Mouse (Mus musculus): ENCODE measurements around the gene Actr5.

Actr5 gene

DNA sequence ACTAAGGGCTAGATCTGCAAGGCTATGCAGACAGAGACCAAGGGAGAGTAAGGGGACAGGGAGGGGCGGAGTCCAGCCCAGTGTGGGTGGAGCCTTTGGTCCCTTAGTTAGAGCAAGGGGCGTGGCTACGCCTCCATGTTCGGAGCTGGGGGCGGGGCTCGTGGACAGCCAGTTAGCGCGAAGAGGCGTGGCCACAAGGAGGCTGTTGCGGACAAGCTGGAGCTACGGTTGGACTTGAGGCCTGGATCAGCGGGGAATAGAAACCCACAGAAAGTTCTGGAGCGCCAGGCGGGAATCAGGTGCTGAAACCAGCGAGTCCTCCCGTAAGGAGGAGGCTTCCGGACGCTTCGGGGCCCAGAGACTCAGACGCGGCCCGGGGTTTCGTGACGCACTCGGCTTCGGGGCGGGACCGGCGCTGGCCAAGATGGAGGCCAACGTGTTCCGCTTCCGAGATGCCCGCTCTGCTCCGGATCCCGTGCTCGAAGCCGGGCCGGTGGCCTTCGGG lies at the start of gene Actr5:
Gene Actr5, plus strand, starts transcription at position 171 of the 505 bp plus-strand sequence.
- DNase-seq (ENCODE audit: extremely low spot score, low spot score): peak; percentile 97

DNA sequence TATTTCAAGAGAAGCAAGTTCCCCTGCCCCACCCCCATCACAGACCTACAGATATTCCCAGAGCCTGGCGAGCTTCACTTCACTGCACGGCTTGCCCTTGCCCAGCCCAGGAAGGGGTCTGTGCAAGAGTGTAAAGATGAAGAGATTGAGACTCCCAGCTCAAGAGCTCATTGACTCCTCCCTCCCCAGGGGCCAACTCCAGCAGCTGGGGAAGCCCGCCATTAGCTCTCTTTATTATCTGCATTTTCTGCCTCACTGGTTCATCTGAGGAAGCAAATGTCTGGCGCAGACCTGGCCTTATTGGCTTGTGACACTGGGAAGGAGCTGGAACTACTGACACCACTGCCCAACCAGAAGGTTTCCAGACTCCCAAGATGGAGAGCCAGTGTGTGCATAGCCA lies 44.7 kb upstream of the Actr5 start:
- DNase-seq (ENCODE audit: extremely low spot score, low spot score): no peak

DNA sequence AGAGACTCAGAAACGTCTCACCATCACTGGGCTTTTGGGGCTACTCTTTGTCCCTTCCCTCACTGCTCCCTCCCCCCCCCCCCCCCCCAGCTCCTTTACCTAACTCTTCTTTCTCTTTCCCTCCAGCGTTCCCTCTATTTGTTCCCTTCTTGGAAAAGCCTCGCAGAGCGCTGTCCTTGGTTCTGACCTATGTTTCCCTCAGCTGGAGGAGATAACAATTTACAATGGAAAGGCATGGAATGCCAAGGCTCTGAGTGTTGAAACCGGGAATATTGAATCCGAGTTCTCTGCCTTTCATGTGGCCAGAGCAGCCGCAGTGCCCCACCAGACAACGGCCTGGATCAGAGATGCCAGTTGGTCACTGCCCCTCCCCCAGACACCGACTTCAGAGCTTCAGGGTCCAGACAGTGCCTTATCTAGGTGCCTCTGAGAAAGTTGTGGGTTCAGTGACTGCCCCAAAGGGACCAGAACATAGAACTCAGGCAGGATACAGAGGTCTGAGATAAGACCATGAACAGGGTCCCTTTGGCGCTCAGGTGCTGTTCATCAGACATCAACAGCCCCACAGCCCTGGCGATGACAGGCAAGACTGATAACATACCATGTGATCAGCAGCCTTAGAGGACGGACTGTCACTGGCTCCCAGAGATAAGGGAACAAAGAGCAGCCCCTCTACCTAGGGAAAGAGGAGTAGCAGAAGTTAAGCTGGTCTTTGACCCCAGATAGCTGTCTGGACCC lies 39.9 kb upstream of the Actr5 start:
- peak; percentile 59 for DNase-seq (ENCODE audit: extremely low spot score, low spot score)

DNA sequence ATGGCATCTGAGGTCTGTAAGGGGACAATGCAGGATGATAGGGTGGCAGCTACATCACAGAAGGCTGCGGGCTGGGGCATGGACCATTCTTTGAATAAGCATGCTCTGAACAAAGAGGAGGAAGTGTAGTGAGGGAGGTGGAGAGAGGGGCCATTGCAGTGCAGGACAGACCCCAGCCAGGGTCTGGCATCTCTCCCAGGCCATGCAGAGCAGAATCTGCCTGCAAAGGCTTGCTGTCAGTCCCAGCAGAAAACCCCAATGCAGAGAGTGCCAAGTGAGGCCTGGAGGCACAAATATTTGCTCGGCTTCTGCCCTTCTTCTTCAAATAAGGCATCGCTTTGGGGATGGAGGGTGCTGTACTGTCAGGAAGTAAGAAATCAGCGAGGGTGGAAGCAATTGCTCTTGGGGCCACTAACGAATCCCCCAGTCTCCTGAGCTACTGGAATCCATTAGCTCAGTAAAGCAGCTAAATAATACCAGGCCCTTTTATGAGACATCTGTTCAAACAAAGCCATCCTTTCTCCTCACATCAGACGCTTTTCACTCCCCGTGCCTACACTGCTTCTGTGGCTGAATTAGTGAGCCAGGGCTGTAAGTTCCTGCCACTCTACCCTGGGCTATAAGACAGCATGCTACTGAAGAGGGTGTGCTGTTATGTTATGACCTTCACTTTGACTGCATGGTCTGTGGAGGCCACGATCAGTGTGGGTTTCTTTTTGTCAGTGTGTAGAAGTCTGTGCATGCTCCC lies 36.0 kb upstream of the Actr5 start:
- DNase-seq (ENCODE audit: extremely low spot score, low spot score): no peak

DNA sequence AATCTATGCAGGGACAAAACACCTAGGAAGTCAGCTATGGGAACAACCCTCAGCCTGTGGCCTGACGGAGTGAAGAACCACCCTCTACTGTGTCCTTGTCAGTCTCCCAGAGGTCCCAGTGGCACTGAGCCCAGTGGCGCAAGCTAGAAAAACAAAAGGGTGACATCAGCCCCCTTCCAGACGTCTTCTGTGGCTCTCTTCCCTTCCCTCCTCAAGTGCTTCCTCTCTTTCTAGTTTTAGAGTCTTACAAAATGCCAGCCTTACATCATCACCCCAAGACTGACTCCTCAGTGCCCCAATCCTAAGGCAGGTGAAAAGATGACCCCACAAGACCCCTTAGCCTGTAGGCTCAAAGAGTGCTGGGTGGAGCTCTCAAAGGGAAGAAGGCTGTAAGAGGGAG lies 34.2 kb upstream of the Actr5 start:
- DNase-seq (ENCODE audit: extremely low spot score, low spot score): no peak

DNA sequence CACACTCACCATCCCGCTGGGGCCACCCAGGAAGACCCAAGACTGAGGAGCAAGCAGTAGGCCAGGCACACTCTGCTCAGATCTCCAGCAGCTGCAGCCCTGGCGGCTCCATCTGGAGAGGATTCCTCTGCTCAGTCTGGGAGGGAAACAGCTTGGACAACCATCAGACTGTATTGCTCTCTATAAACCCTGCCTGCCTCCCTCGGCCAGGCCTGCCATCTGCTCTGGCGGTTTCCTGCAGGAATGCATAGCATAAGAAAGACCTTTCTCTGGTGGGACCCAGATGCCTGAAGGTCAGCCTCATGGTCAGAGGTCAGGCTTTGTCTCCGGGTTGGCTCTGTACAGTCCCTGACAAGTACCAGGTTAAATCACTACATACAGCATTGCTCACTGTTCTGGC lies 33.4 kb upstream of the Actr5 start:
- peak; percentile 46 for DNase-seq (ENCODE audit: extremely low spot score, low spot score)

DNA sequence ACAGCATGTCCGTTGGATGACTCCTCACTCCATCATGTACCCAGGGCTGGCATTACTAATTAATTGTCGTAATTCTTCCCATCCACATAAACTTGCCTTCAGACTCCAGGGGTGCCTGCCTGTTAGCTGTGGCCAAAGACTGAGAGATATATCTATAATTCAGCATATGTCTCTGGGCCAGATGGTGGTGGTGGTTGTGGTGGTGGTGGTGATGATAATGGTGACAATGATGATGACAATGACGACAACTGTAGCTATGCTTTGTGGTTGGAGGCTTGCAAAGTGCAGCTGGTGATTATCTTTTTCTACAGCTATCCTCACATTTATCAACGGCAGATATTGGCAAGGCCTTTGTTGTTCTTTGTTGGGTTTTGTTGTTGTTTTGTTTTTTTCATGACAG lies 31.3 kb upstream of the Actr5 start:
- no peak for DNase-seq (ENCODE audit: extremely low spot score, low spot score)

DNA sequence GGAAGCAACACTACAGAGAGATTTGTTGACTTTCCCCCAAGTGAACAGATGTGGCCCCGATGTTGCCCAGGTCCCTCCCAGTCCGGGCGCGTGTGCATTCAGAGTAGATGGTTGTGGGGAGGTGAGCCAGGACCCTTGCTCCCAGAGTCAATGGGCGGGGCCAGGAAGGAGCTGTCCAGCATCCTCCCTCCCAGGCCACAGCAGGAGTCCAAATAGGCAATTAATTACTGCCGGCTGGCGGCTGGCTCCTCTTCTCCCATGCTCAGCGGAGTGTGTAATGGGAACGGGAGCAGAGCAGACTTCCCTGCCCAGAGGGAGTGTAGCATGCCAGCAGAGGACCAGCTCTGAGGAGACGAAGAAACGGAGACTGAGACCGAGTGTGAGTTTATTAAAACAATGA lies 29.6 kb upstream of the Actr5 start:
- DNase-seq (ENCODE audit: extremely low spot score, low spot score): peak; percentile 79

DNA sequence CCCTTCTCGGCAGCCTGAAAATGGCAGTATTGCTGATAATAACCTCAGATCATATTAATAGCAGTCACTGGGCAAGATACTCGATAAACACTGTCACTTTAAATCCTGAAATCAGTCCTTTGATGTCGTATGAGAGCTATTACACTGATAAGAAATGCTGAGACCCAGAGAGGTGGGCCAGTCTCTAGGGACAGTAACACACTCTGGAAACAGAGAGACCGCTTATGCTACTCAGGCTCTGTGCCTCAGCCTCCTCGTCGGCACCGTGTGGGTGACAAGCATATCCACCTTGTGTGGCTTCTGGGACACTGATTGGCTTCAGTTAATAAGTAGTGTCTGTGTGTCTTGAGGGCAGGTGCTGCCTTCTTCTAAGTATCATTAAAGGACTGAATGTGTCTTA lies 29.1 kb upstream of the Actr5 start:
- DNase-seq (ENCODE audit: extremely low spot score, low spot score): no peak

DNA sequence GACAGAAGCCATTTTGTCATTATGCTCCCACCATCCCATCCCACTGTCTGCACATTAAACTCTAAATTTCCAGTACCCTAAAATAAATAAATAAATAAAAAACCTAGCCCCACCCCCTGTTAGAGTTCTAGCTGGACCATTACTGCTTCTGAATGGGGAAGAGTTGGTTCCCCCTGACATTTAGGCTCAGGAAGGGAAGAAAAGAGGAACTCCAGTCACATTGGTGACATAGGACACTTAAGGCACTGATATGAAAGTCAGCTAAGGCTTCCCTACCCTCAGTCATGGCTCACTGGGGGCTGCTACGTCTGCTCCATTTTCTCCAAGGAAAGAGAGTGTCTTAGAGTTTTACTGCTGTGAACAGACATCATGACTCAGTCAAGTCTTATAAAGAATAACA lies 27.9 kb upstream of the Actr5 start:
- no peak for DNase-seq (ENCODE audit: extremely low spot score, low spot score)

DNA sequence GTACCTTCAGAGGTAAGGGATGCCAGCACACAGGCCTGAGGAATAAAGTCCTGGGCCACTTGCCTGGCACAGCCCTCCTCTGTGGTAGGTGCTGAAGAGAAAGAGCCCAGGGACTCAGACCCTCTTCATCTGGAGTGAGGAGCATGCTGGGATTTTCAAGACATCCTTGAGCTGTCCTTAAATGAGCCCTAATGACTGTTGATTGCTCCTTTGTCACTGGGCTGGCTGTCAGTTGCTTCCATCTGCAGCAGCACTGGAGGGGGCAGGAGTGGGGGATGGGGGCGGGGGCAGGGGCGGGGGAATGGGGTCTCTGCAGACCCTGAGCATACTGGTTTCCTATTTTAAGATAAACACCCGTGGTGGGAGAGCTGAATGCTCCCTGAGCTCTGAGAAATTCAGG lies 24.2 kb upstream of the Actr5 start:
- no peak for DNase-seq (ENCODE audit: extremely low spot score, low spot score)

DNA sequence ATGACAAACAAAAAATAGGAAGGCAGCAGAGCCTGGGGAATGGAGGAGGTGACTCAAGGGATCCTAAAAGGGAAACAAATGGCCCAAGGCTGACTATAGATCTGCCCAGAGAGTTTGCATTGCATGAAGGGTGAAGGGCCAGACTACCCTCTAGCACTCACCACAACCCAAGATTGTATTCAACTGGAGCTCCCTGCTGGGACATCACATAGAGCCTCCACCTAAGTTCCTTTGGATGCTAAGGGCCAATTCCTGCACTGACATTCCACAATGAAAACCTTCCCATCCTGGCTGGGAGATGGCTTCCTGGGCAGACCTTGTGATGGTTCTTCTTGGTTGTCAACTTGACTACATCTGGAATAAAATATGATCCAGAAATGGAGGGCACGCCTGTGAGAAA lies 23.4 kb upstream of the Actr5 start:
- no peak for DNase-seq (ENCODE audit: extremely low spot score, low spot score)

DNA sequence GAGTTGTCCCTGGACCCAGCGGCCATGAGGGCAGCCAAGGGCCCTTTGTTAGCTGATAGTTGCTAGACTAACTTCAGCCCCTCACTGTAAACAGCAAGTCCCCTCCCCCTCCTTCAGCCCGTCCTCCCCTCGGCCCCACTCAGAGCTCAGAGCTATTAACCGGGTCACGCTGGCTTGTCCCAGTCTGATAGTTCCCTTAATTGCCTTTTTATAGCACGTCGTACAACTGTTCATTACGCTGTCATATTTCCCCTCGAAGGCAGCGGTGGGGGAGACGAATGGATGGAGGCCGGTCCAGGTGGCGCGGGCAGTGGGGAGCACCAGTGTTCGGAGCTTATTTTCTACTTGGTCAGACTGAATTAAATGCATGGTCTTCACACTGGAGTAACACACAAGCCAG lies 22.0 kb upstream of the Actr5 start:
- no peak for DNase-seq (ENCODE audit: extremely low spot score, low spot score)

DNA sequence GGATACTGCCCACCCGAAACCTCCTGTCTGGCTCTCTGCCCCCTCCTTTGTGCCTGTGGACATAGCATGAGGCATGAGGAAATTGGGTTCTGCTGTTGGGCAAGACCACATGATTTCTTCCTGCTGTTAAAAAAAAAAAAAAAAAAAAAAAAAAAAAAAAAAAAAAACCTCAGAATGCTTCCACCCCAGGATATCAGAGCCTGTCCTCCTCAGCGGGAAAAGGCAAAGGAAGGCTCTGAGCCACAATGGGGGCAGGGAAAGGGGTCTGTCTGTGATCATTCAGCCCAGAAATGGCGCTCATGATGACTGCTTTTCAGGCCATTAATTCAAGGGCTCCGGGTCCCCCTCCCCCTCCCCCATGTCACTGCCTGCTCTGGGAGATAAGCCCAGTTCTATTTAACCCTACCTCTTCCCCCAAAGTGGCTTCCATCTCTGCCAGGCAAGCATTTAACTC lies 18.1 kb upstream of the Actr5 start:
- DNase-seq (ENCODE audit: extremely low spot score, low spot score): no peak

DNA sequence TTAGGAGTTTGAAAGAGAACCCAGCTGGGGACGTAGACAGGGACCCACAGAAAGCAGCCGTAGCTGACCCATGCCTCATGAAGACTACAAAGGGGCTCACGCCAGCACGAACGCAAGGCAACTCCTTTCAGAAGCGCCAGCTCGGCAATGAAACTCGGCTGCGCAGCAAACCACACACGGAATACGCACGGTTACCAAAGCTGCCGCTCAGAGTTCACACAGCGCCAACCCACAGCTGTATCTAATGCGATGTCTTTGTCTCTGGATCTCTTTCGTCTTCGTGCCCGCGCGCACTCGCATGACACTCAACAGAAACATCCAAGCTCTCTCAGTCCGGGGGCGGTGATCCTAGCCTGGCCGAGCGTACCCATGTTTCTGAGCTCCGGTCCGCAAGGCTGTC lies 15.0 kb upstream of the Actr5 start:
- DNase-seq (ENCODE audit: extremely low spot score, low spot score): peak; percentile 41

DNA sequence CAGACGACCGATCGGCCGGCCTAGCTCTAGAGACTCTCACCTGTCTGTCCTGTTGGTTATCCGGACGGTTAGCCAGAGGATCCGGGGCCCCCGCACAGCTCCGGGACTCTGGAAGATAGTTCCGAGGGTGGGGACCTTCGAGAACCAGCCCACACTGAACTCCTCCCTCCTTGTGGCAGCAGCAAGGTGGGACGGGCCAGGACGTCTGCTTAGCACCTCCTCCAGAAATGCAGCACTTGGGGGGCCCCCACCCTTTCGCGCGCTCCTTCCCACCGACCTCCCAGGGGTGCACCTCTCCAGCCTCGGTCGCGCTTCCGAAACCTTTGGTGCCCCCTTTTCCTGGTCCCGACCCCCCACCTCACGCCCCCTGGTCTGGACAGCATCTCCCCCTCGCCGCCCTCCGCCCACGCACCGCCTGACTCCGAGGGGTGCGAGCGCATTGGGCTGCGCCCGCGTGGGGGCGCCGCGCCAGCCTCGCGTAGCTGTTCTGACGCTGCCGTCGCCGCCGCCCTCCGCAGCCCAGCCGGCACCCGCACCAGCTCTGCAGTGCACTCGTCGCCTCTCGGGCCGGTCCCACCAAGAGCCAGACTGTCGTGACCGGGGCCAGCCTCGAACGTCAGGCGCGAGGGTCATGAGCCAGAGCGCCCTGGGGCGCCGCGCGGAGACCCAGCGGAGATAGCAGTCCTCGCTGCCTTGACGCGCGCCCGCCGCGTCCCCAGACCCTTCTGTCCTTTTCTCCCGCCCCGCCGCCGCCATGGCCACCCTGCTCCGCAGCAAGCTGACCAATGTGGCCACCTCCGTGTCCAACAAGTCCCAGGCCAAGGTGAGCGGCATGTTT lies 14.0 kb upstream of the Actr5 start, which contains the start of gene Slc32a1:
Gene Slc32a1, plus strand, starts transcription at position 280 of the 838 bp plus-strand sequence.
- peak; percentile 66 for DNase-seq (ENCODE audit: extremely low spot score, low spot score)

DNA sequence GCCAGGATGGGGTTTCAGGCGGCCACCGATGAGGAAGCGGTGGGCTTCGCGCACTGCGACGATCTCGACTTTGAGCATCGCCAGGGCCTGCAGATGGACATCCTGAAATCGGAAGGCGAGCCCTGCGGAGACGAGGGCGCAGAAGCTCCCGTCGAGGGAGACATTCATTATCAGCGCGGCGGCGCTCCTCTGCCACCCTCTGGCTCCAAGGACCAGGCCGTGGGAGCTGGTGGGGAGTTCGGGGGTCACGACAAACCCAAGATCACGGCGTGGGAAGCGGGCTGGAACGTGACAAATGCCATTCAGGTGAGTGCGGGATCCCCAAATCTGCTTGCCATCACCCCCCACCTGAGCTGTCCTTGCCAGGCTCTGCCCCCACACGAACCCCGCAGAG lies 13.4 kb upstream of the Actr5 start:
- no peak for DNase-seq (ENCODE audit: extremely low spot score, low spot score)

DNA sequence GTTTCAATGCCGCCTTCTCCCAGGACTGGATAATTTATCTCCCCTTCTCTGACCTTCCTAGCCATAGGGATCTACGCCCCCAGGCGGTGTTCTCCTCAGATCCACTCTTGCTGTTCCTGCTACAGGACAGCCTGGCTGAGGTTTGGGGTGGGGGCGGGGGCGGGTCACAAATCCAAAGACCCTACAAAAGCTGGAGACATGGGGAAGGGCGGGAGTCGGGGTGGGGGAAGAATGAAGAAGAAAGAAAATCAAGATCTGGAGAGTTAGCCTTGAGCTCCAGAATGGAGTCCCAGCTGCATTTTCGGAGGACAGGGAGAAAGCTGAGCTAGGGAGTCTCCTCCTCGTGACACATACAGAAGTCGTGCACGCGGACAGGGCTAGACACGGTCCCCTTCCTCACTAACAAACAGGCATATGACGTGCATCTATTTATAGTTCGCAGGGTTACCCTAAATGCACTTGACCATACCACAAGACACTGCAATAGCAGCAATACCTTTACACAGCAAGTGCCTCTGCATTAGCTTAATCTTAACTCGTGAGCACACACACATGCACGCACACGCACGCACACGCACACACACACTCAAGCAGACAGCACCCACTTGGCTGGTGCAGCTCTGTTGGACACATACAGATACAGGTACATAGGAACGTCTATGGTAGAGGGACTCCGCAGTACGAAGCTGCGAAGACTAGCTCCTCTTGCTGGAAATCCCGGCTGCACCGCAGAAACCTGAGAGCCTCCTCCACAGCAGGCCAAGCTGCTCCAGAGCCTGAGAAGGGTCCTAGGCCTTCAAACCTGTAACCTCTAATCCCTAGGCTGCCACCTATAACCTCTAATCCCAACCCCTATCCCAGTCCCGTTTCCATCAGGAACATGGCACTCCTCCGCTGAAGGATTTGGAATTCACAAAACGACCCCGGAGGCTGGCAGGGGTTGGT lies 12.7 kb upstream of the Actr5 start:
- DNase-seq (ENCODE audit: extremely low spot score, low spot score): peak; percentile 67

DNA sequence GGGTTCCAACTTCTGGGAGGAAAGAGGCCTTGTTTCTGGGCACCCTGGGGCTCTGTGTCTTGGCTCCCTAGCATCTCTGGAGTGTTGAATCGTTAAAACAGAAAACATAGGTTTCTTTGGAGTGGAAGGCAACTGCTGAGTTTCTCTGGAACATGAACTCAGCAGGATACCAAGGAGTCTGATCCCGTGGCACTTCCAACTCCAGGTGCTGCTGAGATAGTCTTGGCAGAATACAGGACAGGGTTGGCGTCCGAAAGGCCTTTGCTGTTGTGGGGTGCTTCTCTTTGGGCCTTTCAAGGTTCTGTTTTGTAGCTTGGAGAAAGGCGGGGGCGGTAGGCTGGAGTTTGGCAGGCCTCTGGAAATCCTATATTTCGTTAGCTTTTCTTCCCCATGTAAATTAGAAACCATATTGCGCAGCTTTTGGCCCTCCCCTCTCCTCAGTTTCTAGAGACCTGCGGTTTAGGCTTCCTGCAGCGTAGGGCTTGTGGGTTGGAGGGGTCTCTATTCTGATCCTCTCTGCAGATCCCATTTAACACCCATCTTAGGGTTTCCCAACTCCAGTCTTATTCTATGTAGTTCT lies 11.9 kb upstream of the Actr5 start:
- no peak for DNase-seq (ENCODE audit: extremely low spot score, low spot score)
